Mouse (Mus musculus): ENCODE data around the gene Gm32802. TPM values are rescaled to one million over a fixed set of nuclear protein-coding genes. Genes with fewer than 3 reads are reported as not detected.
A peak's percentile ranks its signal among the peaks of the same experiment; 100 is the strongest.
"Not testable (repeated sequence)": the region's sequence is repeated elsewhere in the genome, so short reads cannot be mapped to it uniquely, and the experiment has no call there.

The Gm32802 gene
- polyA plus RNA-seq (2015; fragmentation: Nextera tagmentation; extraction: Ambion mirVana), result 0.18 and 0.19 TPM in 2 replicates

DNA sequence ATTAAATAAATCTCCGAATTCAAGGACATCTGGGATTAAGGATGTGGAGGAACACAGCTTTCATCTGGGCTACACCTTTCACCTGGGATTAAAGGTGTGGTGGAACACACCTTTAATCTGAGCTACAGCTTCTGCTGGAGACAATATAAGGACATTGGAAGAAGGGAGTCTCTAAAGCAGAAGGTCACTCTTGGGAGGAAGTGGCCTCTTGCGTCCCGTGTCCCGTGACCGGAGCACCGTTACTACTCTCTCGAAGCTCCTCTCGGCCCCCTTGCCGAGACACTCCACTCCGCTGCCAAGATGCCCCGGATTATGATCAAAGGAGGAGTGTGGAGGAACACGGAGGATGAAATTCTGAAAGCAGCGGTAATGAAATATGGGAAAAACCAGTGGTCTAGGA is at the start of gene Gm32802:
Gene Gm32802, plus strand, starts transcription at position 301 of the 400 bp plus-strand sequence.
- not testable (repeated sequence) for H3K9ac ChIP-seq; H3K27ac ChIP-seq; H3K9me3 ChIP-seq (replicated peaks); H3K4me1 ChIP-seq; ATAC-seq; H3K4me2 ChIP-seq; H3K4me3 ChIP-seq; H3K36me3 ChIP-seq (ENCODE audit: poor library complexity, severe bottlenecking); H3K27me3 ChIP-seq
- no CpG with 5 or more reads among the region's 13 CpGs for WGBS

DNA sequence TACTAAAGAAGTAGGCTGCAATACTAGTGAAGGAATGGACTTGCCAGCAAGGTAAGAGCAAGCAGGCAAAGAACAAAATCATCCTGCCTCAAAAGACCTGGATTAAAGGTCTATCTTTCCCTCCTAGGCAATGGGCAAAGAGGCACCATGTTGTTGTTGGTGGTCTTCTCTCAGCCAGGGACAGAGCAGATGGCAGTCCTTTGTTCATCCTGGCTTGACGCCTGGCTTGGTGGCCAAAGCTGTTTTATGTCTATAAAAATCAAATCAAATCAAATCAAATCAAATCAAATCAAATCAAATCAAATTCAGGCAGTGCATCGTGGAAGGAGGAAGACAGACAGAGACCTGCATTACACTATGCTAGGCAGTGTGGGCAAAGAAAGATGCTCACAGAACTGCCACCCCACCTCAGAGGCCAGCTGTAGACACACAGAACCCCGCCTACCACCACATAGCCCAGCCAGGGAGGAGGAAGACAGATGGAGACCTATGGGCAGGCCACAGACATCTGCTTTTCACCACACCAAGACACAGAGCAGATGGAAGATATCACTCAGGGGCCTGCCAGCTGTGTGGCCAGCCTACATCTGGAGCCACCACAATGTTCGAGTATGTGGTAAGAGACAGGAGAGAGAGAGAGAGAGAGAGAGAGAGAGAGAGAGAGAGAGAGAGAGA is 42.6 kb upstream of the Gm32802 start:
- H3K27me3 ChIP-seq; H3K27ac ChIP-seq; H3K9ac ChIP-seq; H3K9me3 ChIP-seq (replicated peaks); H3K4me3 ChIP-seq; H3K4me1 ChIP-seq; ATAC-seq; H3K4me2 ChIP-seq; H3K36me3 ChIP-seq (ENCODE audit: poor library complexity, severe bottlenecking): not testable (repeated sequence)
- WGBS, result 88% methylated on average over 2 of the region's 4 CpGs

DNA sequence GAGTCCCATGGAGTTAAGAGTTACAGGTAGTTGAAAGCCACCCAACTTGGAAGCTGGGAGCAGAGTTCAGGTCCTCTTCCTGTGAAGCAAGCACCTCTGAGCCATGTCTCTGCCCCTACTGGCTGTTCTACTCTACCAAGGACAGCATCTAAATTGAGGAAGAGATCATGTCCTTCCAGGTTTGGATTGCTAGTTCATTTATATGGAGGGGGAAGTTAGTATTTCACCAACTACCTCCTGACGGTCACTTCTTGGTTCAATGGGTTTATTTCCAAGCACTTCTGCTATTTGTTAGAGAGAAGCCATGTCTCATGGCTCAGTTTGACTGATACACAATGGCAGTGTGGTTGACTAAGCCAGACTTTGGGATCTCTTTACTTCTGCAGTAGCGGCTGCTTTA is 30.9 kb upstream of the Gm32802 start:
- H3K4me3 ChIP-seq; H3K9me3 ChIP-seq (replicated peaks); H3K36me3 ChIP-seq (ENCODE audit: poor library complexity, severe bottlenecking); H3K27me3 ChIP-seq; H3K27ac ChIP-seq; H3K4me2 ChIP-seq; H3K9ac ChIP-seq; H3K4me1 ChIP-seq; ATAC-seq: not testable (repeated sequence)
- 100% methylated on average over 1 of the region's 2 CpGs for WGBS

DNA sequence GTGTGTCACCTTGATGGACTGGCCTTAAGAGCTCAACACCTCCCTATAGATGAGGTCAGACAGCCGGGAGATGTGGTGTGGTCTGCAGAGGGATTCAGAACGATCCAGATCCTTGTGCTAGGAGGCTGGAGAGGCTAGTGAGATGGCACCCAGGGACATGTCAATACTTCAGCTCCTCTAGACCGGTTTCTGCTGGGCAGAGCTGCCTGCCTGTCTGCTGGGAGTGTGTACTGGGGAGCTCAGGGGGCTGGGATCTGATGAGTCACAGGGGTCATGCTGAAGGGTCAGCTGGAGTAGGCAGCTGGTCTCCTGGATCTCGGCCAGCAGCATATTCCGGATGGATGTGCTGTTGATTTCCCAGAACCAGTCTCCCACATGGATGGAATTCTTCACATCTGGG is 25.9 kb upstream of the Gm32802 start:
- 92% methylated on average over 2 of the region's 5 CpGs for WGBS
- not testable (repeated sequence) for H3K9ac ChIP-seq; H3K27me3 ChIP-seq; ATAC-seq; H3K4me2 ChIP-seq; H3K36me3 ChIP-seq (ENCODE audit: poor library complexity, severe bottlenecking); H3K4me1 ChIP-seq; H3K27ac ChIP-seq; H3K4me3 ChIP-seq; H3K9me3 ChIP-seq (replicated peaks)

DNA sequence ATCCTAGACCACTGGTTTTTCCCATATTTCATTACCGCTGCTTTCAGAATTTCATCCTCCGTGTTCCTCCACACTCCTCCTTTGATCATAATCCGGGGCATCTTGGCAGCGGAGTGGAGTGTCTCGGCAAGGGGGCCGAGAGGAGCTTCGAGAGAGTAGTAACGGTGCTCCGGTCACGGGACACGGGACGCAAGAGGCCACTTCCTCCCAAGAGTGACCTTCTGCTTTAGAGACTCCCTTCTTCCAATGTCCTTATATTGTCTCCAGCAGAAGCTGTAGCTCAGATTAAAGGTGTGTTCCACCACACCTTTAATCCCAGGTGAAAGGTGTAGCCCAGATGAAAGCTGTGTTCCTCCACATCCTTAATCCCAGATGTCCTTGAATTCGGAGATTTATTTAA is 17.8 kb upstream of the Gm32802 start, which contains the start of gene Gm32717:
Gene Gm32717, minus strand, starts transcription at position 101 of the 400 bp plus-strand sequence.
- H3K4me2 ChIP-seq; H3K4me3 ChIP-seq; H3K27ac ChIP-seq; H3K9me3 ChIP-seq (replicated peaks); ATAC-seq; H3K36me3 ChIP-seq (ENCODE audit: poor library complexity, severe bottlenecking); H3K9ac ChIP-seq; H3K27me3 ChIP-seq; H3K4me1 ChIP-seq: not testable (repeated sequence)
- WGBS, result no CpG with 5 or more reads among the region's 13 CpGs

GRCm38 (mm10) chr10:118249006-118249595 is 9.4 kb upstream of the Gm32802 start:
- not testable (repeated sequence) for H3K9me3 ChIP-seq (replicated peaks); H3K4me3 ChIP-seq; H3K27me3 ChIP-seq; H3K27ac ChIP-seq; H3K36me3 ChIP-seq (ENCODE audit: poor library complexity, severe bottlenecking); ATAC-seq; H3K9ac ChIP-seq; H3K4me1 ChIP-seq; H3K4me2 ChIP-seq
- WGBS, result 73% methylated on average over 11 of the region's 11 CpGs

DNA sequence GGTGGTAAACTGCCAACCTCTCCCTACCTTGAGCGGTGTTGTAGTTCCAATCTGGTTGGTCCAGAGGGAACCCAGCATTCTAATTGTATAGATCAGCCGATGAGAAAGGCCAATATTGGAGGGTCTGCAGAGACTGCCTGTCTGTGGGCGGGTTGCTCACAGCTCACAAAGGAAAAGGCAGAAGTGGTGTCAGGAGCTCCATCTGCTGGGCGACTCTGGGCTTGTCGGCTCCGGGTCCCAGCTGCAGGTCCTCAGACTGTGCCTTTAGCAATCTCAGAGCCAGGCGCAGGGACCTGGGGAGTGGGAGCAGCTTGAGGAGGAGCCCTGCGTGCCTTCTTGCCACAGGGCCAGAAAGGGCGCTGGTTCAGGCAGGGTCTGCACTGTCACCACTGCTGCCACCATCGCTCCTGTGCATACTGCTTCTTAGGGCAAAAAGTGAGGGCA is 7.6 kb upstream of the Gm32802 start:
- Histone ChIP-seq H3K4me2 (no peak overlapping the region), H3K27ac (no peak overlapping the region), H3K27me3 (no peaks in the 10 kb centered on the region), H3K4me3 (no peak overlapping the region), H3K36me3 (ENCODE audit: poor library complexity, severe bottlenecking) (no peaks in the 10 kb centered on the region), H3K4me1 (0 out of 2 replicates have a peak, but pooled peaks cover 4% of the 10 kb centered on the region), H3K9me3 (replicated peaks) (no peaks in the 10 kb centered on the region), H3K9ac (no peak overlapping the region)
- ATAC-seq, result peak; percentile 77
- WGBS, result 45% methylated on average over 10 of the region's 10 CpGs

DNA sequence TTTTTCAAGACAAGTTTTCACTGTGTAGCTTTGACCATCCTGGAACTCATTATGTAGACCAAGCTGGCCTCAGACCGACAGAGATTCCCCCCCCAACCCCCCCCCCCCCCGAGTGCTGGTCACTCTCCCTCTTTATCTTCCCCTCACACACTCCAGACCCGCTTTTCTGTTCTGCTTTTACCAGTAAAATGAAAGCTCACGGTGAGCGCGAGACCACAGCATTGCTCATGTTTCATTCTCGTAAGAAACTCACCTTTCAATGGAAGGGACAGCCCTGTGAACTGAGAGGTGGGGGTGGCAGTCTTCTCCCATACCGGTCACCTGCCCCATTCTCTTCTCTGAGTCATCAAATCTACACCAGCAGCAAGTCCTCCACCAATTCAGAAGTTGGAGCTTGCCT is 10.3 kb downstream of the Gm32802 start:
- not testable (repeated sequence) for H3K9ac ChIP-seq; H3K4me2 ChIP-seq; ATAC-seq; H3K27ac ChIP-seq; H3K4me3 ChIP-seq; H3K9me3 ChIP-seq (replicated peaks); H3K27me3 ChIP-seq; H3K36me3 ChIP-seq (ENCODE audit: poor library complexity, severe bottlenecking); H3K4me1 ChIP-seq
- 70% methylated on average over 3 of the region's 8 CpGs for WGBS

DNA sequence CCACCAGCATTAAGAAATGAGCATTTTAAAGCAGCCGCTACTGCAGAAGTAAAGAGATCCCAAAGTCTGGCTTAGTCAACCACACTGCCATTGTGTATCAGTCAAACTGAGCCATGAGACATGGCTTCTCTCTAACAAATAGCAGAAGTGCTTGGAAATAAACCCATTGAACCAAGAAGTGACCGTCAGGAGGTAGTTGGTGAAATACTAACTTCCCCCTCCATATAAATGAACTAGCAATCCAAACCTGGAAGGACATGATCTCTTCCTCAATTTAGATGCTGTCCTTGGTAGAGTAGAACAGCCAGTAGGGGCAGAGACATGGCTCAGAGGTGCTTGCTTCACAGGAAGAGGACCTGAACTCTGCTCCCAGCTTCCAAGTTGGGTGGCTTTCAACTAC is 12.9 kb downstream of the Gm32802 start:
- not testable (repeated sequence) for H3K4me2 ChIP-seq; H3K27me3 ChIP-seq; H3K9ac ChIP-seq; H3K4me1 ChIP-seq; H3K9me3 ChIP-seq (replicated peaks); H3K4me3 ChIP-seq; H3K27ac ChIP-seq; H3K36me3 ChIP-seq (ENCODE audit: poor library complexity, severe bottlenecking); ATAC-seq
- 100% methylated on average over 1 of the region's 2 CpGs for WGBS

GRCm38 (mm10) chr10:118278069-118278468 is 19.6 kb downstream of the Gm32802 start:
- H3K9me3 ChIP-seq (replicated peaks); H3K27ac ChIP-seq; H3K4me2 ChIP-seq; H3K4me1 ChIP-seq; H3K27me3 ChIP-seq; H3K4me3 ChIP-seq; H3K36me3 ChIP-seq (ENCODE audit: poor library complexity, severe bottlenecking); ATAC-seq; H3K9ac ChIP-seq: not testable (repeated sequence)
- no CpG with 5 or more reads among the region's 4 CpGs for WGBS

DNA sequence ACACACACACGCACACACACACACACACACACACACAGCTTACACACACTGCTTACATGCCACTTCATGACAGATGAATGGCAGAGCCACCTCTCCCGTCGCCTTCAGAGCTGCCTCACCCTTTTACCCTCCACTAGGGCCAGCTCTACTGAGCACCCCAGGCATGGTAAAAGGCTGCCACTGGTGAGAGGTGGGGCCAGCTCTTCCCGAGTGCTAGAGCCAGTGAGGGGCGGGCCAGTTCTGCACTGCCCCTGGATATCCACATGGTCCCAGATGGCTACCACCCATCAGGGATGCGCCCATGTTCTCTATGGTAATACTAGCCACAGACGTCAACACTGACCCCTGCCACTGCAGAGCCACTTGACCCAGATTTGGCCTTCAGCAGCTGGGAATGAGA is 24.1 kb downstream of the Gm32802 start:
- not testable (repeated sequence) for ATAC-seq; H3K27me3 ChIP-seq; H3K9me3 ChIP-seq (replicated peaks); H3K4me1 ChIP-seq; H3K9ac ChIP-seq; H3K4me2 ChIP-seq; H3K36me3 ChIP-seq (ENCODE audit: poor library complexity, severe bottlenecking); H3K4me3 ChIP-seq; H3K27ac ChIP-seq
- 86% methylated on average over 7 of the region's 7 CpGs for WGBS

DNA sequence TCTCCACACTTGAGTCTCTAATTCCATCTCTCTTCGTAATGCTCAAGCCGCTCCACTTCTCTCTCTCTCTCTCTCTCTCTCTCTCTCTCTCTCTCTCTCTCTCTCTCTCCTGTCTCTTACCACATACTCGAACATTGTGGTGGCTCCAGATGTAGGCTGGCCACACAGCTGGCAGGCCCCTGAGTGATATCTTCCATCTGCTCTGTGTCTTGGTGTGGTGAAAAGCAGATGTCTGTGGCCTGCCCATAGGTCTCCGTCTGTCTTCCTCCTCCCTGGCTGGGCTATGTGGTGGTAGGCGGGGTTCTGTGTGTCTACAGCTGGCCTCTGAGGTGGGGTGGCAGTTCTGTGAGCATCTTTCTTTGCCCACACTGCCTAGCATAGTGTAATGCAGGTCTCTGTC is 24.5 kb downstream of the Gm32802 start:
- ATAC-seq, result not testable (repeated sequence)

GRCm38 (mm10) chr10:118294938-118295337 is 36.5 kb downstream of the Gm32802 start, which contains the start of gene Iltifb:
Gene Iltifb (minus strand): TSS chr10:118295038.
- Histone ChIP-seq H3K9ac (no peak within 1 kb of the TSS), H3K4me1 (no peaks in the 10 kb centered on the region), H3K27me3 (no peaks in the 10 kb centered on the region), H3K4me2 (no peak within 1 kb of the TSS), H3K36me3 (ENCODE audit: poor library complexity, severe bottlenecking) (no peaks in the 10 kb centered on the region), H3K4me3 (no peak within 1 kb of the TSS), H3K9me3 (replicated peaks) (no peaks in the 10 kb centered on the region), H3K27ac (no peak within 1 kb of the TSS)
- no peak for ATAC-seq
- WGBS, result 96% methylated on average over 6 of the region's 6 CpGs

More for the DNA sequence above, 24.5 kb downstream of the Gm32802 start:
- not testable (repeated sequence) for H3K36me3 ChIP-seq (ENCODE audit: poor library complexity, severe bottlenecking); H3K4me3 ChIP-seq; H3K4me1 ChIP-seq; H3K27ac ChIP-seq; H3K27me3 ChIP-seq; H3K9me3 ChIP-seq (replicated peaks); H3K9ac ChIP-seq; H3K4me2 ChIP-seq
- WGBS, result 92% methylated on average over 2 of the region's 5 CpGs
